Mouse (Mus musculus) thymus, adult 2 months (tissue): ENCODE results near the gene Slc16a9. TPM values are rescaled to one million over a fixed set of nuclear protein-coding genes. Genes with fewer than 3 reads are reported as not detected.
"Not testable (repeated sequence)": the region's sequence is repeated elsewhere in the genome, so short reads cannot be mapped to it uniquely, and the experiment has no call there.

ENCODE experiments used
- DNase-seq: peaks from one replicate; pipeline ENCODE4 v3.0.0; 2021
- H3K27ac ChIP-seq: fragments of 200-500 bp; 2 replicates; pipeline ENCODE4 v1.5.1; 2012; ENCODE audit warnings: low read length, control low read depth; ENCODE audit not compliant: control insufficient read depth, insufficient read depth
- H3K27me3 ChIP-seq: fragments of 200-500 bp; 2 replicates; pipeline ENCODE4 v1.6.1; 2012; ENCODE audit warnings: mild to moderate bottlenecking, low read length, moderate library complexity, mixed read lengths; ENCODE audit not compliant: control insufficient read depth, insufficient read depth
- H3K36me3 ChIP-seq: fragments of 200-500 bp; 2 replicates; pipeline ENCODE4 v1.6.1; 2012; ENCODE audit warnings: mild to moderate bottlenecking, low read length, moderate library complexity; ENCODE audit not compliant: control insufficient read depth, insufficient read depth
- H3K4me1 ChIP-seq: fragments of 200-500 bp; replicated peaks from 2 replicates; pipeline ENCODE4 v1.6.1; 2012; ENCODE audit warnings: low read length; ENCODE audit not compliant: control insufficient read depth, insufficient read depth
- H3K4me3 ChIP-seq: fragments of 200-500 bp; 2 replicates; pipeline ENCODE4 v1.5.1; 2012; ENCODE audit warnings: mild to moderate bottlenecking, low read length, control low read depth, moderate library complexity; ENCODE audit not compliant: control insufficient read depth, insufficient read depth
- CTCF ChIP-seq: fragments of 200-500 bp; IDR thresholded peaks from 2 replicates; pipeline ENCODE4 v1.5.1; 2012; ENCODE audit warnings: mild to moderate bottlenecking, control low read depth, low read length, moderate library complexity, borderline replicate concordance; ENCODE audit not compliant: control insufficient read depth, poor library complexity, insufficient read depth; ENCODE audit errors: extremely low read depth
- POLR2A ChIP-seq: fragments of 200-500 bp; IDR thresholded peaks from 2 replicates; pipeline ENCODE4 v1.6.1; 2012; ENCODE audit warnings: mild to moderate bottlenecking, low read length, control low read depth, moderate library complexity; ENCODE audit not compliant: control insufficient read depth, poor library complexity, insufficient read depth; ENCODE audit errors: extremely low read depth
- WGBS: fragments of 180-500 bp; shearing (Covaris S2); methylation state at CpG from one replicate; pipeline ENCODE4 v1.1.7; 2018; 5-methylcytosine and 5-hydroxymethylcytosine counted together
- polyA plus RNA-seq: library from polyadenylated mRNA; depleted of rRNA; stranded (reverse); fragments of >200 nt; gene quantifications from 2 replicates; pipeline ENCODE4 v1.2.3, GENCODE M21; 2012

Slc16a9 gene
- polyA plus RNA-seq, 1 experiment, result 2.5 TPM

DNA sequence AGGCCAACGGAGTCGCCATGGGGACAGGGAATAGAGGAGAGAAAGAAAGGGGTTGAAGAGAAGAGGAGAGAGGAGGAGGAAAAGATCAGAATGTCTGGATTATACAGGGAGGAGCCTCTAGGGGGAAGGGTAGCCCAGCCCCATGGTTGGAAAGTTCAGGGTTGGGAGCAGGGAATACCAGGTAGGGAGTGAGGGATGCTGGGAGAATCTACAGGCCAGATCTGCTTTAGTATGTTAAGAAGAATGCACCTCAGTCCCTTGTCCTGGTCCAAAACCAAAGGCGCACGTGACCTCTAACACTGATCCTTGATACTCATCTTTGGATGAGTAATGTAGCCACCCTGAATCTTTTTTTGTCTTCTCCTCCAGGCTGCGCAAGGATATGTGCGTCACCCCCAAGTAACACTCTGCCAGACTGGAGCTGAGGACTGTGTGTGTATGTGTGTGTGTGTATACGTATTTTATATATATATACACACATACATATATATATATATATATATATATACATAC is 45.9 kb upstream of the Slc16a9 start:
- no peak for DNase-seq
- no peak overlapping the region for H3K27ac ChIP-seq
- WGBS, result 98% methylated on average over 7 of the region's 7 CpGs
- TF ChIP-seq CTCF, result no peak
- no peak for TF ChIP-seq POLR2A
- H3K4me1 ChIP-seq, result no peaks in the 10 kb centered on the region
- no peaks in the 10 kb centered on the region for H3K36me3 ChIP-seq
- H3K4me3 ChIP-seq, result no peak overlapping the region
- no peaks in the 10 kb centered on the region for H3K27me3 ChIP-seq

- Histone ChIP-seq H3K4me1 (no peaks in the 10 kb centered on the region), H3K27me3 (no peaks in the 10 kb centered on the region), H3K36me3 (no peaks in the 10 kb centered on the region), H3K27ac (no peak overlapping the region), H3K4me3 (no peak overlapping the region)
- TF ChIP-seq CTCF (no peak), POLR2A (no peak)
- DNase-seq, result no peak
- 47% methylated on average over 6 of the region's 6 CpGs for WGBS
Observed at GRCm38 (mm10) chr10:70199466-70200210, 45.3 kb upstream of the Slc16a9 start.

DNA sequence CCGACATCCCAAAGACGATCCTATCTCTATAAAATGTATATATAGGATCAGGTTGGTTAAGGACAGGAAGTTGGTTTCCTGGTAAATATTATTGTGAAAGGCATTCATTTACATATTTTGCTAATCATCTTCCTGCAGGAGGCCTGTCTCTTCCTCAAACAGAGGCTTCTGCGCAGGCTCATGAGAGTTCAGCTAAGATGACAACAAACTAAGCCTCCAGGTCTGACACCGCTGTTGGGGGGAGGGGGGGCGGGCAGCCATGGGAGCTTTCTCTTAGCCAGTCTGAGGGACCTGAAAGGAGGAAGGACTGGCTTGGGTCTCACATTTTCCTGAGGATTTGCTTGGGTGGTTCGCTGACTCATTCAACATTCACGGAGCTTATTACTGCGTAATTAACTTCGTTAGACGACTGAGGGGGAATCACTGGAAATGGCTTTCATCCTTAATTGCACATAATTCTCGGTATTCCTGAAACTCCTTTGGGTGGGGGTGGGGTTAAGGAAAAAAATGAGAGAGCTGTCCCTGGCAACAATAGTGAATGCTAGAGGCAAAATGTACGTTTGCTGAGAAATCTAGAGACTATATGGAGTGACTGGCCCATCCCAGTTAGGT is 43.9 kb upstream of the Slc16a9 start:
- no peak for TF ChIP-seq CTCF
- Histone ChIP-seq H3K27ac (no peak overlapping the region), H3K36me3 (no peaks in the 10 kb centered on the region), H3K4me1 (no peaks in the 10 kb centered on the region), H3K4me3 (no peak overlapping the region), H3K27me3 (no peaks in the 10 kb centered on the region)
- no peak for DNase-seq
- WGBS, result 61% methylated on average over 12 of the region's 12 CpGs

DNA sequence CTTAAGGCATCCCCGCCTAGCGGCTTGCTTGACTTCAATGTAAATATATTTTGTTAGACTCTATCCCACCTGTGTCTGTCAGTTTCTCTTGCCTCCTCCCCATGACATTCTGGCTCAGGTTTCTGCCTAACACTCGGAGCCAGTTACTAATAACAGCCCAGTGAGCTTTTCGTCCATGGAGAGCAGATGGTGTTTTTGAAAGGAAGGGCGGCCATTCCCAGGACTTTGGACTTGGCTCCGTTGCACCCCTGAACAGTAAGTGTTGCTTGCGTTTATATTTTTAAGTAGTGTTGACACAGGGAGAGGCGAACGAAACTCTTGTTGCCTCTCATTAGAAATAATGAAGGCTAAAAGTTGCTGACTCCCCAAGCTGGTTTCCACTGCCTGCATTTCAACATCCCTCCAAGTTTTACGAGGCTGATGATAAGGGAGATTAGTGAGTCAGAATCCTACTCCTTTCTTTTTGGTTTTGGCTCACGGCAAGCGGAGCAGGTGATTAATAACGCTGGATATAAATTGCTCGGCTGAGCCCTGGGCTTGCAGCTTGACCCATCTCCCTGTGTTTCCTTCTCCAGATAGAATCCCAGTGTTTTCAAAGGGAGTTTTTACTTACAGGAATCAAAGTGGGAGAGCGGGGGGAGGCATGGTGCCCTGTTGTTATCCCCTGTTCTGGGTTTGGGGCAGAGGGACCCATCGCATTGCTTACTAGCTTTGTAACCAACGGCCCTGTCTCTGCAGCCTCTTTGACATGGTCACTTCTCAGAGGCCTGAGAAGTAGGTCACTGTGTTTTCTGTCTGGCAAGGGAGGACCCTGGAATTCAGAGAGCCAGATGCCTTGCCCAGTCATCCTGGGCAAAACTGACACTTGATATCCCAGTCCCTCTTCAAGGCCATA is 40.1 kb upstream of the Slc16a9 start, which contains the start of gene Mrln:
Gene Mrln, plus strand, starts transcription at position 160 of the 895 bp plus-strand sequence.
- no peak within 1 kb of the TSS for H3K27ac ChIP-seq
- no peaks in the 10 kb centered on the region for H3K36me3 ChIP-seq
- no peaks in the 10 kb centered on the region for H3K4me1 ChIP-seq
- no peak for DNase-seq
- TF ChIP-seq CTCF, result no peak
- no peak for TF ChIP-seq POLR2A
- WGBS, result 94% methylated on average over 17 of the region's 17 CpGs
- no peaks in the 10 kb centered on the region for H3K27me3 ChIP-seq
- no peak within 1 kb of the TSS for H3K4me3 ChIP-seq

DNA sequence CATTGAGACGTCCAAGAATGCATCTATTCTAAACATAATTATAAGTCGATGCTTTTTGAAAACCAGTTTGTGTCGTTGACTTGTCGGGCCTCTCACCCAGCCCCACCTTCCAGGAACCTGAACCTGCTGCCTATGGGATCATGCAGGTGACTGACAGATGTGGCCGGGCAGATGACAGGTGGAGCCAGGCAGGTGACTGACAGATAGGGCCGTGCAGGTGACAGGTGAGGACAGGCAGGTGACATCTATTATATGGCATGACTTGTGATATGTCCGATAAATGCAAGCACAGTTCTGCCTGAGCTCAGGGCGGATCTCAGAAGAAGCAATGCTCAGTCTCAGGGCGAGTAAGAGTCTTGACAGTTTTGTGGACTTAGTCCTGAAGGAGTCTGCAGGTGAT is 33.6 kb upstream of the Slc16a9 start:
- H3K27me3 ChIP-seq, result no peaks in the 10 kb centered on the region
- H3K27ac ChIP-seq, result no peak overlapping the region
- no peak for TF ChIP-seq CTCF
- no peak for TF ChIP-seq POLR2A
- 89% methylated on average over 9 of the region's 9 CpGs for WGBS
- no peak for DNase-seq
- H3K36me3 ChIP-seq, result no peaks in the 10 kb centered on the region
- no peak overlapping the region for H3K4me3 ChIP-seq
- H3K4me1 ChIP-seq, result no peaks in the 10 kb centered on the region

DNA sequence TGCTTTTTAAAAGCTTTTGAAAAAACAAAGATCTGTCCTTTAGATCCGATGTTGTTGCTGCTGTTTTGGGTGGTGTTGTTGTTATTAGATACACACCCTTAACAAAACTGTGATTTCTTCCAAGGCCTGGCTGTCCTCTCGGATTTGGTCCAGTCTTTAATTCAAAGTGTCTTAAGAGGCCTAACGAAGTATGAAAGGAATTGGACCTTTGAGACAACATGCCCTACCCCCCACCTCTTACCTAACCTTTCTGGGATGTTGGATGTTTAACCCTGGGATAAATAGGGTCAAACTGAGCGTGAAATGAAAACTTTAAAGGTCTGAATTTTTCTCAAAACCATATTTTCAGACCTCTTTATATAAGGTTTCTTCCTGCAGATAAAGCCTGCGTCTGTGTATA is 23.9 kb upstream of the Slc16a9 start:
- H3K27ac ChIP-seq, result no peak overlapping the region
- no peak for DNase-seq
- WGBS, result 89% methylated on average over 5 of the region's 5 CpGs
- TF ChIP-seq POLR2A, result no peak
- no peak for TF ChIP-seq CTCF
- no peaks in the 10 kb centered on the region for H3K27me3 ChIP-seq
- H3K4me1 ChIP-seq, result no peaks in the 10 kb centered on the region
- H3K36me3 ChIP-seq, result no peaks in the 10 kb centered on the region
- H3K4me3 ChIP-seq, result no peak overlapping the region

- H3K36me3 ChIP-seq, H3K27me3 ChIP-seq, H3K4me3 ChIP-seq, H3K4me1 ChIP-seq, H3K27ac ChIP-seq, DNase-seq: not testable (repeated sequence)
- 96% methylated on average over 8 of the region's 8 CpGs for WGBS
Observed at GRCm38 (mm10) chr10:70222231-70222630, 22.7 kb upstream of the Slc16a9 start.
